Mouse (Mus musculus): ENCODE measurements around the gene Tbcd.
"Not testable (repeated sequence)": the region's sequence is repeated elsewhere in the genome, so short reads cannot be mapped to it uniquely, and the experiment has no call there.

- TF ChIP-seq CTCF (IDR thresholded peaks at IDR 0.05; ENCODE audit: low read depth, low read length); TAL1 (conservative IDR thresholded peaks at IDR 0.05; ENCODE audit: low read depth, low read length); GATA1 (IDR thresholded peaks at IDR 0.05; ENCODE audit: borderline replicate concordance, low read length): not testable (repeated sequence)
Observed at GRCm38 (mm10) chr11:121660604-121661003, 208.9 kb downstream of the Tbcd start.
